ENCODE assay signal across 32 mouse cellular contexts in the genomic region with DNA sequence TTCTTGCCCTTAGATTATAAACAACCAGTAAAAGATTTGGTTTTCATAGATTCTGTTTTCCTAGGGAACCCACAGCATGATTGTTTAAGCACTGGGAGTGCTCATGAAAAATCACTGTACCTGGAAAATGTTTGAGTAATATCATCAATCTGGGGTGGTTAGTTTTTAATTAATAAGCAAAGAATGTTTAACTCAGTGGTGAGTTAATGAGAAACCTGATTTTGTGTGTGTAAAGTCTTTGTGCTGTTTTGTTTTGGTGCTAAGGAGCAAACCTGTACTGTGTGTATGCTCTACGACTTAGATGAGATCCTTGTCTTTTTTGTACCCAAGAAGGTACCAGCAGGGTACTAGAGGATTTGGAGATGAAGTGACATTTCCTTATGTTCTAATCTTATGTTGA.
"Had no signal": no experiment of that assay in that cellular context is flagged by ENCODE, and none has a peak within 500 bp of the region (broad histone marks: within the 10 kb centered on the region; RNA-seq: fewer than 3 reads in every experiment).

No protein-coding gene starts in this region.

- H3K4me1 ChIP-seq: limb, embryonic 10.5 days; limb, embryonic 12.5 days; limb, embryonic 13.5 days; limb, embryonic 15.5 days; liver, embryonic 12.5 days; liver, embryonic 13.5 days; liver, embryonic 15.5 days; lung, embryonic 15.5 days; megakaryocyte, embryonic 14.5 days; midbrain, embryonic 10.5 days; midbrain, embryonic 12.5 days; midbrain, embryonic 13.5 days; midbrain, embryonic 15.5 days; neural tube, embryonic 12.5 days had no signal

- ATAC-seq: liver, embryonic 12.5 days; liver, postnatal 0 days; lung, postnatal 0 days; midbrain, embryonic 13.5 days; midbrain, embryonic 15.5 days; midbrain, embryonic 16.5 days had no signal

- H3K9me3 ChIP-seq: limb, embryonic 10.5 days; limb, embryonic 12.5 days; limb, embryonic 13.5 days; limb, embryonic 15.5 days; liver, embryonic 12.5 days; liver, embryonic 13.5 days; liver, embryonic 15.5 days; lung, embryonic 15.5 days; megakaryocyte, embryonic 14.5 days; midbrain, embryonic 10.5 days; midbrain, embryonic 12.5 days; midbrain, embryonic 13.5 days; midbrain, embryonic 15.5 days; neural tube, embryonic 12.5 days had no signal

- H3K36me3 ChIP-seq: limb, embryonic 10.5 days; limb, embryonic 12.5 days; limb, embryonic 13.5 days; limb, embryonic 15.5 days; liver, embryonic 12.5 days; liver, embryonic 13.5 days; liver, embryonic 15.5 days; lung, embryonic 15.5 days; midbrain, embryonic 10.5 days; midbrain, embryonic 12.5 days; midbrain, embryonic 13.5 days; midbrain, embryonic 15.5 days; neural tube, embryonic 12.5 days had no signal

- H3K9ac ChIP-seq: limb, embryonic 12.5 days; limb, embryonic 13.5 days; limb, embryonic 15.5 days; liver, embryonic 12.5 days; liver, embryonic 13.5 days; liver, embryonic 14.5 days; liver, embryonic 15.5 days; liver, postnatal 0 days; lung, embryonic 14.5 days; lung, embryonic 15.5 days; midbrain, embryonic 12.5 days; midbrain, embryonic 13.5 days; midbrain, embryonic 15.5 days; neural tube, embryonic 12.5 days had no signal

- H3K27ac ChIP-seq: limb, embryonic 10.5 days; limb, embryonic 12.5 days; limb, embryonic 13.5 days; limb, embryonic 15.5 days; liver, embryonic 12.5 days; liver, embryonic 13.5 days; liver, embryonic 14.5 days; liver, embryonic 15.5 days; lung, embryonic 15.5 days; macrophage; midbrain, embryonic 10.5 days; midbrain, embryonic 12.5 days; midbrain, embryonic 13.5 days; midbrain, embryonic 15.5 days; neural tube, embryonic 12.5 days had no signal

- H3K27me3 ChIP-seq: limb, embryonic 12.5 days; limb, embryonic 13.5 days; limb, embryonic 15.5 days; liver, embryonic 12.5 days; liver, embryonic 13.5 days; liver, embryonic 15.5 days; lung, embryonic 15.5 days; megakaryocyte, embryonic 14.5 days; midbrain, embryonic 12.5 days; midbrain, embryonic 13.5 days; midbrain, embryonic 15.5 days; neural tube, embryonic 12.5 days had no signal

- H3K4me2 ChIP-seq: limb, embryonic 12.5 days; limb, embryonic 13.5 days; limb, embryonic 15.5 days; liver, embryonic 11.5 days; liver, embryonic 12.5 days; liver, embryonic 13.5 days; liver, embryonic 15.5 days; lung, embryonic 14.5 days; lung, embryonic 15.5 days; midbrain, embryonic 11.5 days; midbrain, embryonic 12.5 days; midbrain, embryonic 13.5 days; midbrain, embryonic 15.5 days; neural tube, embryonic 12.5 days had no signal

- DNase-seq: left cerebral cortex, postnatal 4 days; liver; liver, embryonic 13.5 days; liver, postnatal 0 days; lung, adult 18-20 months; lung, adult 2 months; lung, embryonic 14.5 days; lung, postnatal 10 days; lung, postnatal 14 days; lung, postnatal 36 days; lung, postnatal 4 days; midbrain, embryonic 14.5 days had no signal

- H3K4me3 ChIP-seq: limb, embryonic 10.5 days; limb, embryonic 12.5 days; limb, embryonic 13.5 days; limb, embryonic 15.5 days; liver, embryonic 12.5 days; liver, embryonic 13.5 days; liver, embryonic 15.5 days; lung, embryonic 15.5 days; megakaryocyte, embryonic 14.5 days; midbrain, embryonic 10.5 days; midbrain, embryonic 12.5 days; midbrain, embryonic 13.5 days; midbrain, embryonic 15.5 days; myocyte; neural tube, embryonic 12.5 days had no signal
